Comparison of ENCODE assay signal across 8 mouse cellular contexts in the genomic region with DNA sequence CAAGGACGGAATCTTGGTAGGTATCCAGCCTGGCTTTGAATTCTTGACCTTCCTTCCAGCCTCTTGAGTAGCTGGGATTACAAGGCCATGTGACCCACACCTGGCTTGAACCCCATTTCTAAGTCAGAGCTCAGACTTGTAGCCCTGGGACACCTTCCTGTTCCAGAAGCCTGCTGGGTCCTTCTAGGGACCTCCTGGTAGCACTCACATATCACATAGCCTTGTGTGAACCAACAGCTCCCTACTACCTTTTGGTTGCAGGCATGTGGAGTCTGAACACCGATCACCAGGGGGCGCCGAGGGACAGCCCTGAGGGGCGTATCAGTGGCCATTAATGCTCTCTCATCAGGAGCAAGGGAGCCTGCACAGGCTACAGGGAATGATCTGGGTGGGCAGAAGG. TPM values are rescaled to one million over a fixed set of nuclear protein-coding genes. Genes with fewer than 3 reads are reported as not detected.
A peak's percentile ranks its signal among the peaks of the same experiment; 100 is the strongest.
DNase-seq lines count a peak whose midpoint lies in the region; ATAC-seq and TF ChIP-seq lines count a peak whose summit lies in the region.

No protein-coding gene starts in this region.

- no peak overlapping the region for H3K4me3 ChIP-seq in liver, embryonic 12.5 days
- no peak overlapping the region for H3K4me3 ChIP-seq in kidney, adult 2 months (ENCODE audit: insufficient read depth, low read depth, low read length)
- H3K4me3 ChIP-seq in liver, embryonic 13.5 days (replicated peaks), result no peak overlapping the region

- ATAC-seq in liver, embryonic 12.5 days, result no peak
- no peak for ATAC-seq in liver, embryonic 13.5 days (ENCODE audit: low read depth)

- TF ChIP-seq POLR2A in kidney, adult 2 months (IDR thresholded peaks at IDR 0.05; ENCODE audit: low read depth, low read length), result no peak

- TF ChIP-seq CTCF in kidney, adult 2 months (conservative IDR thresholded peaks at IDR 0.05; ENCODE audit: insufficient read depth, insufficient read length, low read depth, low read length), result peak; percentile 63

- H3K9me3 ChIP-seq in liver, embryonic 12.5 days (replicated peaks), result no peaks in the 10 kb centered on the region
- no peaks in the 10 kb centered on the region for H3K9me3 ChIP-seq in liver, embryonic 13.5 days (replicated peaks)

- 0 out of 2 replicates have a peak, but pooled peaks cover 3% of the 10 kb centered on the region for H3K27me3 ChIP-seq in liver, embryonic 12.5 days (replicated peaks)
- H3K27me3 ChIP-seq in kidney, adult 2 months (replicated peaks; ENCODE audit: control insufficient read depth, insufficient read depth, low read length), result no peaks in the 10 kb centered on the region
- 0 out of 2 replicates have a peak, but pooled peaks cover 4% of the 10 kb centered on the region for H3K27me3 ChIP-seq in liver, embryonic 13.5 days

- H3K4me1 ChIP-seq in liver, embryonic 12.5 days, result no peaks in the 10 kb centered on the region
- peaks cover 5% of the 10 kb centered on the region for H3K4me1 ChIP-seq in kidney, adult 2 months (ENCODE audit: control insufficient read depth, insufficient read depth, low read length)
- H3K4me1 ChIP-seq in liver, embryonic 13.5 days (replicated peaks), result no peaks in the 10 kb centered on the region

- peak; percentile 70 for DNase-seq in liver
- peak; percentile 72 for DNase-seq in brain, adult 2 months (ENCODE audit: low read depth, low spot score)
- DNase-seq in gastrocnemius, adult 8-10 months (ENCODE audit: low spot score in 2 of 2), result peak; percentile 65 to 69
- DNase-seq in kidney, adult 2 months, result peak; percentile 70
- peak; percentile 20 for DNase-seq in liver, embryonic 13.5 days
- peak; percentile 56 to 79 for DNase-seq in right cerebral cortex, postnatal 10 days (ENCODE audit: low spot score in 2 of 2)
- DNase-seq in urinary bladder, postnatal 25 days (ENCODE audit: low spot score), result peak; percentile 69

- 13% methylated on average over 5 of the region's 5 CpGs for WGBS in liver, embryonic 12.5 days (ENCODE audit: insufficient replicate concordance)
- 21% methylated on average over 5 of the region's 5 CpGs for WGBS in kidney, adult 2 months
- 15% methylated on average over 5 of the region's 5 CpGs for WGBS in liver, embryonic 13.5 days (ENCODE audit: insufficient replicate concordance)

- H3K27ac ChIP-seq in liver, embryonic 12.5 days, result no peak overlapping the region
- H3K27ac ChIP-seq in kidney, adult 2 months (ENCODE audit: insufficient read depth, low read depth, low read length), result no peak overlapping the region; the same call in 1 of the 2 replicates
- no peak overlapping the region for H3K27ac ChIP-seq in liver, embryonic 13.5 days

- H3K36me3 ChIP-seq in liver, embryonic 12.5 days, result no peaks in the 10 kb centered on the region
- no peaks in the 10 kb centered on the region for H3K36me3 ChIP-seq in kidney, adult 2 months (ENCODE audit: control insufficient read depth, insufficient read depth, low read length)
- no peaks in the 10 kb centered on the region for H3K36me3 ChIP-seq in liver, embryonic 13.5 days

- no peak overlapping the region for H3K9ac ChIP-seq in liver, embryonic 12.5 days
- no peak overlapping the region for H3K9ac ChIP-seq in liver, embryonic 13.5 days

- H3K4me2 ChIP-seq in liver, embryonic 12.5 days, result no peak overlapping the region
- H3K4me2 ChIP-seq in liver, embryonic 13.5 days, result no peak overlapping the region

RNA-seq across cellular contexts. Expression of a gene that starts 18.8 kb away (rescaled TPM):
- 25.8 and 31.2 TPM in 2 replicates for polyA plus RNA-seq in liver, embryonic 12.5 days (2016; fragmentation: Nextera tagmentation; extraction: Ambion mirVana)
- total RNA-seq in gastrocnemius, adult 8-10 months (2022), result 1 to 10 TPM; 3.6 to 6.8 (median 5.0) TPM
- polyA plus RNA-seq in kidney, adult 2 months (2012; rRNA removed), result 68.9 and 75.5 TPM in 2 replicates
- 23.4 and 23.6 TPM in 2 replicates for polyA plus RNA-seq in liver, embryonic 13.5 days (2015; fragmentation: Nextera tagmentation; extraction: Ambion mirVana)

RNA-seq across cellular contexts. Expression of a gene that starts 46.0 kb away (rescaled TPM):
- polyA plus RNA-seq in liver, embryonic 12.5 days (2016; fragmentation: Nextera tagmentation; extraction: Ambion mirVana), result 3.5 and 3.8 TPM in 2 replicates
- 10 to 100 TPM; 25.8 to 29.6 (median 28.3) TPM for total RNA-seq in gastrocnemius, adult 8-10 months (2022)
- 40.4 and 43.9 TPM in 2 replicates for polyA plus RNA-seq in kidney, adult 2 months (2012; rRNA removed)
- polyA plus RNA-seq in liver, embryonic 13.5 days (2015; fragmentation: Nextera tagmentation; extraction: Ambion mirVana), result 2.2 and 2.4 TPM in 2 replicates

Comparison
In these comparisons a context has a peak if more than half of its experiments do, and no peak if none do; other contexts are left out.
1. DNase-seq: peak in every context shown above with its lines; median percentile 72 in brain, adult 2 months; 70 in liver; 70 in kidney, adult 2 months; 69 in urinary bladder, postnatal 25 days; 68 in right cerebral cortex, postnatal 10 days; 67 in gastrocnemius, adult 8-10 months; 20 in liver, embryonic 13.5 days.